Mouse (Mus musculus) kidney, embryonic 15.5 days (tissue): Measurements from ENCODE around the gene Ngfr. TPM values are rescaled to one million over a fixed set of nuclear protein-coding genes. Genes with fewer than 3 reads are reported as not detected.

Source experiments
- ATAC-seq: fragments of 200-750 bp; cut with Nextera tagmentation; replicated peaks from 2 replicates; pipeline ENCODE4 v1.8.0; 2017; ENCODE audit warnings: moderate TSS enrichment; ENCODE audit not compliant: low FRiP score
- H3K27ac ChIP-seq: fragments of 300-500 bp; sonication (generic); 2 replicates; pipeline ENCODE4 v1.5.1; 2015; ENCODE audit warnings: mild to moderate bottlenecking, inconsistent platforms
- H3K27me3 ChIP-seq: fragments of 300-500 bp; sonication (generic); 2 replicates; pipeline ENCODE4 v1.6.1; 2015; ENCODE audit warnings: inconsistent platforms
- H3K36me3 ChIP-seq: fragments of 300-500 bp; sonication (generic); 2 replicates; pipeline ENCODE4 v1.6.1; 2015; ENCODE audit warnings: inconsistent platforms
- H3K4me1 ChIP-seq: fragments of 300-500 bp; sonication (generic); 2 replicates; pipeline ENCODE4 v1.6.1; 2015; ENCODE audit warnings: inconsistent platforms
- H3K4me2 ChIP-seq: fragments of 300-500 bp; sonication (generic); 2 replicates; pipeline ENCODE4 v1.6.1; 2015; ENCODE audit warnings: moderate library complexity, mild to moderate bottlenecking, inconsistent platforms
- H3K4me3 ChIP-seq: fragments of 300-500 bp; sonication (generic); replicated peaks from 2 replicates; pipeline ENCODE4 v1.5.1; 2015; ENCODE audit warnings: mild to moderate bottlenecking, inconsistent platforms
- H3K9ac ChIP-seq: fragments of 300-500 bp; sonication (generic); 2 replicates; pipeline ENCODE4 v1.6.1; 2015; ENCODE audit warnings: mild to moderate bottlenecking, inconsistent platforms
- H3K9me3 ChIP-seq: fragments of 300-500 bp; sonication (generic); replicated peaks from 2 replicates; pipeline ENCODE4 v1.6.1; 2016; ENCODE audit warnings: inconsistent platforms
- WGBS: fragments of 180-500 bp; shearing (Covaris S2); methylation state at CpG from one replicate; pipeline ENCODE4 v1.1.7; 2015; ENCODE audit warnings: mixed read lengths; 5-methylcytosine and 5-hydroxymethylcytosine counted together
- polyA plus RNA-seq: library from polyadenylated mRNA; unstranded; fragments of >200 nt; fragmentation: Nextera tagmentation; extraction: Ambion mirVana; gene quantifications from 2 replicates; pipeline ENCODE4 v1.2.1, GENCODE M21; 2015

Gene Ngfr
- polyA plus RNA-seq, result 25.8 and 28.7 TPM in 2 replicates

- H3K27me3 ChIP-seq, result peaks cover 81% of the 10 kb centered on the region
Measured at GRCm38 (mm10) chr11:95587423-95587951, at the start of gene Ngfr. Ngfr (minus strand) TSS chr11:95587735.

DNA sequence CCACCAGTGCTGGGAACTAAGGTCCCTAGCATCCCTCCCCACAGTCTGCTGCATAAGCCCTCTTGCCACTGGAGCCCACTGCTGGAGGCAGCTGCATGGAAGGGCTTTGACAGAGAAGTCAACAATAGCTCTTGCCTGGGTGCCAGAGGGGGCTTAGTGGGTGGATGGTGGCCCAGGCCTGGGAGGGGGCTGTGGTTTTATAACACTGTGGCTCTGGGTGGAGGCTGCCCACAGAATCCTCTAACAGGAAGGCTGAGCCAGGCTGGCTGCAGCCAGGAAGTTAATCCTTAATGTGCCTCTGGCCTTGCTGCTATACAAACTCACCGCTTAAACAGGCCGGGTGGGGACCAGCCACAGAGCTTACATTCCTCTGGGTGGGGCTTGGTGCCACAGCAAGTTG is 47.5 kb upstream of the Ngfr start:
- H3K4me1 ChIP-seq, result peaks cover 47% of the 10 kb centered on the region
- H3K9me3 ChIP-seq, result no peaks in the 10 kb centered on the region
- no peaks in the 10 kb centered on the region for H3K27me3 ChIP-seq
- 35% methylated on average over 2 of the region's 2 CpGs for WGBS
- no peak overlapping the region for H3K9ac ChIP-seq
- no peaks in the 10 kb centered on the region for H3K36me3 ChIP-seq
- no peak for ATAC-seq
- no peak overlapping the region for H3K4me3 ChIP-seq
- no peak overlapping the region for H3K27ac ChIP-seq
- H3K4me2 ChIP-seq, result no peak overlapping the region

More at GRCm38 (mm10) chr11:95587423-95587951, at the start of gene Ngfr:
- H3K36me3 ChIP-seq, result no peaks in the 10 kb centered on the region
- 0 out of 2 replicates have a peak within 1 kb of the TSS, but pooled peaks have one; percentile 20 for H3K27ac ChIP-seq
- no peaks in the 10 kb centered on the region for H3K9me3 ChIP-seq
- H3K4me3 ChIP-seq, result peak within 1 kb of the TSS; percentile 52
- peak within 1 kb of the TSS; percentile 85 for H3K4me2 ChIP-seq
- H3K4me1 ChIP-seq, result peaks cover 53% of the 10 kb centered on the region
- H3K9ac ChIP-seq, result peak within 1 kb of the TSS; percentile 49
- peak; percentile 75 for ATAC-seq
- under 1% methylated on average over 34 of the region's 39 CpGs for WGBS

DNA sequence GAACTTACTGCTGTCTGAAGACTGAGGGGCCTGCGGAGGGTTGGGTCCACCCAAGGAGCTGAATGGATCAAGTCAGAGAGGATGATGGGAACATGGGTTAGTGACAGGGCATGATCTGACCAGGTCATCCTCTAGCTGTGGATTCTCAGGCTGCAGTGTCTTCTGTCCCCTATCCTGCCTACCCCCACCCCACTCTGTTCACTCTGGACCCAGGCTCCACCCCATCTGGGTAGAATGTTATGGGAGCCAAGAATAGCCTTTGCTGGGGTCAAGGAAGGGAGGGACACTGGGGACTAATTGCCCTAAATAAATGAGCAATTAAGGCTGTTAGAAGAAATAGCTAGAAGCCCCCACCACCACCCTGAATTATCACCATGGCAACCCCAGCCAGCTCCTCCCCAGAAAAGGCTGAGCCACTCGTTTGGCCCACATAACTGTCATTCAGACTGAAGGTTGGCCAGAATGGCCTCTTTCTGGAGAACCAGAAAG is 46.0 kb upstream of the Ngfr start:
- 57% methylated on average over 2 of the region's 2 CpGs for WGBS
- Histone ChIP-seq H3K27ac (peak overlapping the region; percentile 66), H3K27me3 (no peaks in the 10 kb centered on the region), H3K36me3 (no peaks in the 10 kb centered on the region), H3K9ac (no peak overlapping the region), H3K4me2 (no peak overlapping the region), H3K4me1 (peaks cover 44% of the 10 kb centered on the region), H3K9me3 (no peaks in the 10 kb centered on the region), H3K4me3 (no peak overlapping the region)
- ATAC-seq, result no peak

GRCm38 (mm10) chr11:95632474-95632873 is 44.9 kb upstream of the Ngfr start:
- no peak for ATAC-seq
- WGBS, result 80% methylated on average over 6 of the region's 6 CpGs

DNA sequence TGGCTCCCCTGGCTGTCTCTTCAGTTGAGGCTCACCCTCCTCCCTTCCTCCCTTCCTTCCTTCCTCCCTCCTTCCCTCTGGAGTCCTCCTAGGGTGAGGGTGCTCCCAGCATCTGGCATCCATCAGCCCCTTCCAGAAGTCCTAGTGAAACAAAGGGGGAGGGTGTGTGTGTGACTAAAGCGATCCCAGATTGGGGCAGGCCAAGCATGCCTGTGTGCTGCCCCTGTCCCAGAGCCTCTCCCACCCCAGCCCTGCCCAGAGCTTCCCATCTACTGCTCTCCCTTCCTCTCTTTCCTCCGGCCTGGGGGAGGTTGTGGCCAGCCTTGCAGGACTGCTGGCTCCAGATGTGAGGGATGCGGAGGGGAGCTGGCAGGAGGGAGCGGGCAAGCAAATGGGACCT is 43.8 kb upstream of the Ngfr start:
- ATAC-seq, result peak; percentile 78
- peaks cover 48% of the 10 kb centered on the region for H3K4me1 ChIP-seq
- no peak overlapping the region for H3K4me2 ChIP-seq
- H3K27me3 ChIP-seq, result 0 out of 2 replicates have a peak, but pooled peaks cover 3% of the 10 kb centered on the region
- H3K4me3 ChIP-seq, result no peak overlapping the region
- no peaks in the 10 kb centered on the region for H3K36me3 ChIP-seq
- peak overlapping the region; percentile 45 for H3K27ac ChIP-seq
- H3K9ac ChIP-seq, result no peak overlapping the region
- H3K9me3 ChIP-seq, result no peaks in the 10 kb centered on the region
- 35% methylated on average over 4 of the region's 4 CpGs for WGBS

More at GRCm38 (mm10) chr11:95632474-95632873, 44.9 kb upstream of the Ngfr start:
- Histone ChIP-seq H3K4me2 (no peak overlapping the region), H3K36me3 (no peaks in the 10 kb centered on the region), H3K27ac (no peak overlapping the region), H3K4me1 (peaks cover 44% of the 10 kb centered on the region), H3K9ac (no peak overlapping the region), H3K9me3 (no peaks in the 10 kb centered on the region), H3K4me3 (no peak overlapping the region), H3K27me3 (no peaks in the 10 kb centered on the region)

- Histone ChIP-seq H3K4me2 (no peak overlapping the region), H3K9me3 (no peaks in the 10 kb centered on the region), H3K4me1 (peaks cover 48% of the 10 kb centered on the region), H3K36me3 (no peaks in the 10 kb centered on the region), H3K4me3 (no peak overlapping the region), H3K27ac (peak overlapping the region; percentile 45), H3K27me3 (0 out of 2 replicates have a peak, but pooled peaks cover 3% of the 10 kb centered on the region), H3K9ac (no peak overlapping the region)
- 67% methylated on average over 6 of the region's 6 CpGs for WGBS
- ATAC-seq, result no peak
Measured at GRCm38 (mm10) chr11:95630558-95630957, 43.0 kb upstream of the Ngfr start.

DNA sequence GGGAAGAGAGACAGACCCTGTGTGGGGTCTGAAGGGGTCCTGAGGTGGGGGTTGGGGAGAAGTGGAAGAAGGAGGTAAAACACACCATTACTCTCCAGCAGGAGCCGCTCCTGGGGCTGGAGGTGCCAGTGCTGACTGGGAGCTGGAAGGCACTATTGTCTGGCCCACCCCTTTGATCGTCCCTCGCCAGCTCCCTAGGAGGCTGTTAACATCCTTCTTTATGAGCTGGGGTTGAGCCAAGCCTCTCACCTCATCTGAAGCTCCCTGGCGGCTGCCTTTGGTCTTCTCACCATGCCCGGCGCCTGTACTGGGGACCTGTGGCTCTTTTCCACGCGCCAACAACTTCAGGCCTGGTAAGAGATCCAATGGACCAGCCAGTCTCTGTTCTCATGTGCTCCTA is 34.9 kb upstream of the Ngfr start:
- Histone ChIP-seq H3K4me2 (no peak overlapping the region), H3K36me3 (no peaks in the 10 kb centered on the region), H3K27me3 (0 out of 2 replicates have a peak, but pooled peaks cover 17% of the 10 kb centered on the region), H3K27ac (no peak overlapping the region), H3K4me3 (no peak overlapping the region), H3K4me1 (peaks cover 39% of the 10 kb centered on the region), H3K9ac (peak overlapping the region; percentile 32; the same call in 1 of the 2 replicates), H3K9me3 (no peaks in the 10 kb centered on the region)
- WGBS, result 29% methylated on average over 8 of the region's 8 CpGs
- ATAC-seq, result no peak

DNA sequence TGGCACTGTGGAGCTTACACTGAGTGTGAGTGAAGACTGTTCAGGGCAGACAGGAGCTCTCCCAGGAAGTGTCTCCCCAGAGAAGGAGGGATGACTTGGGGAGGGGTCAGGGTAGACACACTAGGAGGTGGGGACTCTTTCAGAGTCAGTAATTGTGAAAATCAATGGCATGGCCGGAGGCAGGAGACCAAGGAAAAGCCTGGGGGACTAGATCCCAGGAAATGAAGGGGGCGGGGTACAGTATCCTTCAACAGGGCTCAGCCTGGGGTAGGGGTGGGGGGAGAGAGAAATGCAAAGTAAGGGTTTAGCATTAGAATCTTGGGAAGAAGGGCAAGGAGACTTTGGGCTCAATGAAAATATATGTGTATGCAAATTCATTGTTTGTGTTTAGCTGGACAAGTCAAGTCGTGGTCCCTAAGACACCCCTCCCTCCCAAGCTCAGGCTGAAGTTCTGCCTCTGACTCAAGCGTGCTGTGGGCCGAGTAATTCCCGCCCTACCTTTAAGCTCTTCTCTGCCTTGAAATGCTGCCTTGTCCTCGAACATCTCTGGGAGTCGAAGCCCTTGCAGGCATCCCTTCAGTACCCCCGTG is 34.1 kb upstream of the Ngfr start:
- no peak overlapping the region for H3K4me3 ChIP-seq
- no peak for ATAC-seq
- 0 out of 2 replicates have a peak, but pooled peaks cover 13% of the 10 kb centered on the region for H3K27me3 ChIP-seq
- peaks cover 43% of the 10 kb centered on the region for H3K4me1 ChIP-seq
- no peak overlapping the region for H3K27ac ChIP-seq
- H3K36me3 ChIP-seq, result no peaks in the 10 kb centered on the region
- no peak overlapping the region for H3K4me2 ChIP-seq
- WGBS, result 32% methylated on average over 9 of the region's 9 CpGs
- no peaks in the 10 kb centered on the region for H3K9me3 ChIP-seq
- 0 out of 2 replicates have a peak overlapping the region, but pooled peaks have one; percentile 32 for H3K9ac ChIP-seq

GRCm38 (mm10) chr11:95621010-95621409 is 33.5 kb upstream of the Ngfr start:
- WGBS, result 21% methylated on average over 4 of the region's 4 CpGs
- Histone ChIP-seq H3K4me3 (no peak overlapping the region), H3K4me1 (peaks cover 49% of the 10 kb centered on the region), H3K9ac (no peak overlapping the region), H3K36me3 (no peaks in the 10 kb centered on the region), H3K27ac (no peak overlapping the region), H3K4me2 (no peak overlapping the region), H3K27me3 (0 out of 2 replicates have a peak, but pooled peaks cover 13% of the 10 kb centered on the region), H3K9me3 (no peaks in the 10 kb centered on the region)
- no peak; the same call in 1 of the 2 replicates for ATAC-seq

DNA sequence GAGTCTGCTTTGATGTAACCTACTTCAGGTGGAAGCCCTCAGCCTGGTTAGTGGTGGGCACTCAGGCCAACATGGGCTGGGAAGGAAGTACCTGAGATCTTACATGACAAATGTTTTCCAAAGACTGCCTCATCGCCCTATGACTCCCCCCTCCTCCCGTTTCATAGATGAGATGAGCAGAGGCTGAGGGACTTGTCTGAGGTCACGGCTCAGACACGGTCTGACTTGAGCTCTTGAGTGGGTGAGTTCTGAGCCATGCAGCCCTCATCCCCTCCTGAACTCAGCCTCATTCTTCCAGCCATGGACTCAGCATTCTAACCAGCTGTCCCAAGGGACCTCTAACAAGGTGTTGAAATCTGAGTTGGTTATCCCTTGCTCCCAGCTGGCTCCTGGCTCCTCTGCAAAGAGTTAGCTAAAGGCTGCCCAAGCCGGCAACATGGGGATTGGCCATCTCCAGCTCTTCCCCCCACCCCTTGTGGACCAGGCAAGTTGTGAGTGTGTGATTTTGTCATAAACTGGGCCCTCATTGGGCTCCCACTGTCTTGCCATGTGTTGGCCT is 32.4 kb upstream of the Ngfr start:
- Histone ChIP-seq H3K9me3 (no peaks in the 10 kb centered on the region), H3K9ac (no peak overlapping the region), H3K27ac (no peak overlapping the region), H3K27me3 (0 out of 2 replicates have a peak, but pooled peaks cover 13% of the 10 kb centered on the region), H3K4me3 (no peak overlapping the region), H3K36me3 (no peaks in the 10 kb centered on the region), H3K4me1 (peaks cover 56% of the 10 kb centered on the region), H3K4me2 (no peak overlapping the region)
- 77% methylated on average over 5 of the region's 5 CpGs for WGBS
- no peak for ATAC-seq

DNA sequence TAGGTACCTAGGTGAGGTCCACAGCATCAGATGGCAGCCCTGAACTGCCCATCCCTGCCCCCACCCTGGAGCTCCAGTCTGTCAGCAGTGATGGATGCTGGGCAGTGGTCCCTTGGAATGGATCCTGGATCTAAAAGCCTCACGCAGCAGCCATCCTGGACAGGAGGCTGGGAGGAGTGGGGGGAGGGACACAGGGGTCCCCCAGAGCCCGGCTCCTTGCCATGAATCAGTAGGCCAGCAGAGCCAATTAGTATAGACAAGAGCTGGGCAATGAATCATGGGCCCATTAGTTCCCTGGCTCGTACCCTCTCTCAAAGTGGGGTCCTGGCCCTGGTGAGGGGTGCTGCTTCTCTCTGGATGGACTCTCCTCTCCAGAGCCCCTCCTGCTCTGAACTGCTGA is 31.5 kb upstream of the Ngfr start:
- Histone ChIP-seq H3K4me1 (peaks cover 59% of the 10 kb centered on the region), H3K4me2 (no peak overlapping the region), H3K9ac (no peak overlapping the region), H3K27me3 (0 out of 2 replicates have a peak, but pooled peaks cover 13% of the 10 kb centered on the region), H3K27ac (no peak overlapping the region), H3K36me3 (no peaks in the 10 kb centered on the region), H3K4me3 (no peak overlapping the region), H3K9me3 (no peaks in the 10 kb centered on the region)
- ATAC-seq, result no peak
- WGBS, result 49% methylated on average over 3 of the region's 3 CpGs

GRCm38 (mm10) chr11:95617785-95618465 is 30.4 kb upstream of the Ngfr start:
- 45% methylated on average over 19 of the region's 19 CpGs for WGBS
- no peaks in the 10 kb centered on the region for H3K9me3 ChIP-seq
- no peak overlapping the region for H3K4me2 ChIP-seq
- no peak overlapping the region for H3K27ac ChIP-seq
- H3K9ac ChIP-seq, result no peak overlapping the region
- 0 out of 2 replicates have a peak, but pooled peaks cover 8% of the 10 kb centered on the region for H3K27me3 ChIP-seq
- no peaks in the 10 kb centered on the region for H3K36me3 ChIP-seq
- no peak for ATAC-seq
- H3K4me1 ChIP-seq, result peaks cover 62% of the 10 kb centered on the region
- no peak overlapping the region for H3K4me3 ChIP-seq
